Mouse (Mus musculus) kidney, adult 2 months (tissue): ENCODE measurements around the gene Golt1b.

Experiments
- CTCF ChIP-seq: fragments of 200-500 bp; conservative IDR thresholded peaks from 2 replicates; pipeline ENCODE4 v1.5.1; 2011; ENCODE audit warnings: low read depth, mild to moderate bottlenecking, control low read depth, low read length, moderate library complexity, mixed read lengths; ENCODE audit not compliant: insufficient read depth, insufficient read length
- POLR2A ChIP-seq: fragments of 200-500 bp; IDR thresholded peaks from one replicate; pipeline ENCODE4 v1.6.1; 2011; ENCODE audit warnings: low read depth, low read length, control low read depth

DNA sequence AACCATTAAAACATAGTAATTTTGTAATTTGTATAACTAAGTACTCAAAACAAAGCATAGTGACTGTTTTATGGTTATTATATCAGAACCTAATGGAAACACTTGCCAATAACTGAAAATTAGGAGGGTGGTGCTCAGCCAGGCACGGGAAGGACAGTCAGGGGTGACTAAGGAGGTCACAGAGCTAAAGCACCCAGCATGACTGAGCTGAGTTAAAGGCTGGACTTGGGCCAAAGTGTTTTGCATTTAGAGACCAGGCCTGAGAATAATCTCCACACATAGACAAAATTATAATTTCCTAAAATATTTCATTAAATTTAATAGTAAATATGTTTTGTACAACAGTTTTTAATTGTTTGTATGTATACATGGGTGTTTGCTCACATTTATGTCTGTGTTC, 9.9 kb upstream of the Golt1b start:
- TF ChIP-seq CTCF (no peak), POLR2A (no peak)
